Mouse (Mus musculus) kidney, postnatal 14 days (tissue): Measurements from ENCODE around the gene Usp53.
A peak's percentile ranks its signal among the peaks of the same experiment; 100 is the strongest.

Experiments
- DNase-seq: peaks from one replicate; pipeline ENCODE4 v3.0.0; 2022; ENCODE audit warnings: mixed read lengths

Gene Usp53

DNA sequence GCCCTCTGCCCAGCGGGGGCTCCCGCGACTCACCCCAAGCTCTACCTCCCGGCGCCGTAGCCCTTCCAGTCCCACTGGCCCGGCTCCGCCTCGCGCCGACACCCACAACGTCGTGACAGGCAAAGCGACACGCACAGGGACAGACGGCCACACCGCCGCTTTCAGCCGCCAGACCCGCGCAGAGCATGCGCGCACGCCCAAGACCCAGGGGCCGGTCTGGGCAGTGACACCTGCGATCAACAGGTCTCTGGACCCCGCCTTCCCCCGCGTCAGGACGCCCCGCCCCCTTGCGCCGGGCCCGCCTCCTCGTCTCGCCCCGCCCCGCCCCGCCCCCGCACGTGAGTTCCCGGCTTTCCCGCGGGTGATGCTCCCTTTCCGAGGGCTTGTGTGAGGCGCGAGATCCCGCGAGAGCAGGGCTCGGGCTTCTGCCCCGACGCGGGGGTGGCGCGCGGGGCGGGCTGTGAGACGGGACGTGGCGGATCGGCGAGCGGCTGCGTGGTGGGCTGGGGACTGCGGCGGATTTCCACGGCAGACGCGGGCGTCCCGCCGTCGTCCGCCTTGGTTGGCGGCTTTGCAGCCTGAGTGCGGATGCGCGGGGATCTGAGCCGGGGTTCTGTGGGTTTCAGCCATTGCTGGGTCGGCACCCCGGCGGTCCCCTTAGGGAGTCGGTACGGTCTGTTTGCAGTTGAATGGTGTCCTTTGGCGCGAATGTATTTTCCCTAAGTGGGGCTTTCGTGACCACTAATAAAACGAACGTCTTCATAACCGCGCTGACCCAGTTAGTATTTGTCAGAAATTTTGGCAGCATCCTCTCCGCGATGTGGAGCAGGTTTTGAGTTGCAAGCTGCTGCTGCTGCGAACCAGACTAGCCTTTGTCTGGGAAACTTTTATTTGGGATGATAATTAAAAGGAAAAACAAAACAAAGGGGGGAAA is at the start of gene Usp53:
Gene Usp53, minus strand, starts transcription at position 262 of the 934 bp plus-strand sequence.
- DNase-seq, result peak; percentile 95

DNA sequence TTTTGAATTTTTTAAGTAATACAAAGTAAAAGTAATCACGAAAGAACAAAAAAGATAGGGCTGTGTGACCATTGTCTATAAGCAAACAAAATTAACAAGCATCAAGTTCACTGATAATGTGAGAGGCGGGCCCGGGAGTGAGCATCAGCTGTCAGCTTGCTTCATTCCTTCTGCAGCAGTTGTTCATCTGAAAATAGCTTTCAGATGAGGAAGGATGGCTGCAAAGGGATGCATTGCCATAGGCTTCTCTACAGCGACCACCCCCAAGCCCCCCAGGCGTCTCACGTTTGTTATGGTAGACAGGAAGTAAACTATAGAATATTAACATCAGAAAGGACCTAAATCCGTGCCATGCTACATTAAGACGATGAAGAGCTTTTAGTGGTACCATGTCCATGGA is 49.5 kb upstream of the Usp53 start:
- DNase-seq, result no peak

DNA sequence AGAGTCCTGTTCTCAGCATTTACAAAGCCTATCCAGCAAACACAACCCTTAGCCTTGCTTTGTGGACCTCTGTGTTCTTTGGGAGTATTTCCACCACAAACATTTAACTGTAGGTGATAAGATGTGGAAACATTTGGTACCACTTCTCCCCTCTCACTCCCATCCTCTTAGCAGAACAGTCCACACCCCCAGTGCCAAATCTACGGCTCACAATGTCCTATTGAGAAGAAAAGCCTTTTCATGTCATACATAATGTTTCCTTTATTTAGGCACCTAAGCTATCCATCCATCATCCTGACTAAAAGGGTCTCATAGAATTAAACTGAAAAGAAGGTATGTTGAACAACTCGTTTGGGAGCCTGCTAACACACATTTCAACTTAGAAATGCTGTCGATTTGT is 41.3 kb upstream of the Usp53 start:
- DNase-seq, result no peak

DNA sequence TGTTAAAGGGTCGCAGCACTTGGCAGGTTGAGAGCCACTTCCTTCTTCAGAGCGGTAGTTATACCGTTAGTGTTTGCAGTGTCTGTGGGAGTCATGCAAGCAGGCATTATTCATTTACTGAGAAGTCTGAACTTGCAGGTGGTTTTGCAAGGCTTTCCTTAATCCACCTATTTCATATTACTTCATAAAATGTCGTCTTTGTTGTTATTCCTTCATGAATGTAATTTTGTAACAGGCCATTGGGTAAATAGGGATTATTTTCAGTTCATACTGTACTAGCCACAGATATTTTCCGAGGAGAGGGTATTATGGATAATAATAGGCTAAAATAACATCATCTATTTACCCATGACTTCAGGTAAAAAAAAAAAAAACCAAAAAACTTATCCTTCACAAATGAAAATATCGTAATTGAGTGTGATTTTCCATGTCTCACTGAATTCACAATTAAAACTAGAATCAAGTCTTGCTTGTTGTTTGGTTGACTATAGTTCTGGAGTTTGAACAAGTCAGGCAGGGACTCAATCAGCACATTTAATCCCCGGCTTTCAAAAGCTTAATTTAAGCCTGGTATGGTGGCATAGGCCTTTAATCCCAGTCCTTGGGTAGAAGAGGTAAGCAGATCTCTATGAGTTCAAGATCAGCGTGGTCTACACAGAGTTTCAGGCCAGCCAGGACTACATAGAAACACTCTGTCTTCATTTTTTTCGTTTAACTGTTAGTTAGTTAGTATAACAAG is 40.4 kb upstream of the Usp53 start:
- no peak for DNase-seq

DNA sequence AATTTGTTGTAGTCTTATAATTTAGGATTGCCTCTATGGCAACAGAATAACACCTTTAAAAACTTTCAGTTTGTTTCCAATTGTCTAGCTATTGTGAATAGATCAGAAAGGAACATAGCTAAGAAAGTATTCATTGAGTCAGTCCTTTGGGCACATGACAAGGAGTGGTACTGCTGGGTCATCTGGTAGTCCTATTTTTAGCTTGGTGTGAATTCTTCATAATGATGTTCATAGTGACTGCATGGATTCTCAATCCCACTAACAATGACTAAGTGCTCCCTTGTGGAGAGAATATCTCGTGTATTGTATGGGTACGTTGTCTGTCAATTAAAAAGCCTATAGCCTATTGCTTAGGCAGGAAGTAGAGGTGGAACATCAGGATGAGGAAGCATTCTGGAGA is 34.5 kb upstream of the Usp53 start:
- DNase-seq, result no peak

DNA sequence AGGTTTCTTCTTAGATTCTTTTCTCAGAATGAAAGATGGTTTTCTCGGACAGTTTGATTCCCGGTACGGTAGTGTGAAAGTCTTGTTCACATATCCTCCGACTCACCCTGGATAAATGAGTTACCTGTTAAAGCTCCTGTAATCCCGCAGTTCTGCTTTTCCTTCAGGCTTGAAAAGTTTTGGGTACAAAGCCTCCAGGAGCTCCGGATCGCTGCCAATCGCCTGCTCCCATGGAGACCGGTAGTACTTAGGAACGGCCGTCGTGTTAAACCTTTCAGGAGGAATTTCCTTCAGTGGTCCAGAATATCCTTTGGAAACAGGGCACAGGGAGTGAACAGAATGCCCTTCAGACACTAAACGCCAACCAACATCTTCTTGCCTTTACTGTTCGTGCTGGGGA is 29.2 kb upstream of the Usp53 start:
- peak; percentile 38 for DNase-seq

DNA sequence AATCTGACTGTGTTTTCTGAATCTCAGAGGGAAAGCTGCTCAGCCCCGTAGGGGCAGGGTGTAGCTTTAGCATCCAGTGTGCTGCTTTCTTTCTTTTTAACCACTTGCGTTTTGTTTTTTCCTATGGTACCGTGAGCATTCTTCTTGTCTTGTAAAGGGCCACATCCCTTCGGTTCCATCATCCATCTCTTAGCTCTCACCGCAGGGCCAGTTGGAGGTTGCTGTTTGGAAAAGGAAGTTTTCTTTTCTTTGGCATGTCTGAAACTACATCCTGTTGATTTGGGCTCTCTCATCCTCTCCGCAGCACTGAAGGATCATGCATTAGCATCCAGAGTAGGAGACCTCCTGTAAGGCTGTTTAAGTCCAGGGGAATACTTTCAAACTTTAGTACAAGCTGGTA is 25.1 kb upstream of the Usp53 start:
- no peak for DNase-seq

DNA sequence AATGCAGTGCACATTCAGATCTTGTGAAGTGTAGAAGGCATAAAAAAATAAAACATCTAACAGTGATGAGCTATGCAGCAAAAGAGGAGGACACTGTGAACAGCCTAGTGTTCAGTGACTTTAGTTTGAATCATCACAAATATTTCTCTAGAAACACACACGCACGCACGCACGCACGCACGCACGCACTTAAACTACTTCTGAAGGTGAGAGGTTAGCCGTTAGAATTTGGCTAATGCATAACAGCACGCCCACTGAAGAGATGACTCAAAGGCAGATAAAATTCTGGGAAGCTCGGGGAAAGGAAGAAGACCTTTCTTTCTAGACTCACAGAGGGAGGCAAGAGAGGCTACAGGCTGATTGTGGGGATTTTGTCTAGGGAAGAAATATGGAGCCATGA is 23.1 kb upstream of the Usp53 start:
- DNase-seq, result no peak

DNA sequence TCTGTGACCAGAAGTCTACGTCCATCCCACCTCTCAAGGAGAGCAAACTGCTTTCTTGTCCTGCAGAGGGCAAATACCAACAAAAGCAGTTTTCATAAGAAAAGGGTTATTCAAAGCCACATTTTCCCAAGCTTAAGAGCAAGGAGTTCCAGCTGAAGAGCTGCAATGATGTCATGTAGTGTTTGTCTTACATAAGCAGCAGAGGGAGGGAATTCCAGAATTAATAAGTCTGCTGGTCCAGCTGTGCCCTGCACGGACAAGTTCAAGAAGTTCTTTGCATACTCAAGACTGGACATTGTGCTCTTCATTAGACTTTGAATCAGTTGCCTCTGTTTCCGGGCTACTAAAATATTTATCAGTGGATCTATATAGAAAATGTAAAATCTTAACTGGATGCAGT is 16.7 kb upstream of the Usp53 start:
- no peak for DNase-seq

DNA sequence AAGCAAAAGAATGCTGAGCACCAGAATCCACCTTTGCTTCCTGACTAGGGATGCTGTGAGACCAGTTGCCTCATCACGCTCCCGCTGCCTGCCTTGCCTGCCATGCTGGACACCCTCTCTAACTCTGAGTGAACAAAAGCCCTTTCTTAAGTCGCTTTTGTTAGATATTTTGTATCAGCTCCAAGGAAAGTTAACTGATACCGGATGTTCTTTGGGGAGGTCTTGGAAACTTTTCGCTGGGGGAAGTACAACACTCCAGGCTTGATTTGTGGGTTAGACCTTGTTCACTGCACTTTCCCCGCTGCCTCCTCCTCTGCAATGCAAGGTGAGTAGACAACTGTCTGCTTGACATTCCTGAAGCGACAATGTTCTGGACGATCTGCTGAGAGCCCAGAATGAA is 14.2 kb upstream of the Usp53 start:
- no peak for DNase-seq

DNA sequence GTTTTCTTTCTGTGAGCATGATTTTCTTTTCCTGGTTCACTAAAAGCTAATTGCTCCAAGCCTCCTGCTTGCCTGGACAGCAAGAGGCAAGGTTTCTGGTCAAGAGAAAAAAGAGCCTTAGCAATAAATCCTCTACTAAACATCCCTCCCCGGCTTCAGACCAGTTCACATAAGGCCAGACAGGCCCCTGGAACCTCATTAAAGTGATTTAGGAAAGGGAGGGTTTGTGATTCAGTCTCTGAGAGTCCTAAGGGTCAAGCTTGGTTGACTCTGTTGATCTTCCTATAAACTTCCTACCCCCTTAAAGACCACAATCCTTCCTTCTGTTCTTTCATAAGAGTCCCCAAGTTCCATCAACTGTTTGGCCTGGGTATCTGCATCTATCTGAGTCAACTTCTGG is 12.7 kb upstream of the Usp53 start:
- no peak for DNase-seq

DNA sequence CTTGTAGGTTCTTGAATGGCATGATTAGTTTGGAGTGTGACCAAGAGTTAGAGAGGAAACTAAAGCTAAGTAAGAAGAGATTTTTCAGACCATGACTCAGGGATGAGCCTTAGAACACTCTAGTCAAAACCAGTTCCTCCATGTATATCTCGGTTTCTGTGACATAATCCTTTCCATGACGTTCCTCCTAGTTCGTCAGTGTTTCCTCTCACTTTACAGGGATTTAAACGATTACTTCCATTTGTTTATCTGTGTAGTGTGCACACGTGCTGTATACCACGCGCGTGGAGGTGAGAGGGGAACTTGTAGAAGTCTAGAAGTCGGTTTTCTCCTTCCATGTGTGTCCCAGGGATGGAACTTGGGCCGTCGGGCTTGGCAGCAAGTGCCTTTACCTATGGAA is 2.6 kb upstream of the Usp53 start:
- DNase-seq, result no peak

DNA sequence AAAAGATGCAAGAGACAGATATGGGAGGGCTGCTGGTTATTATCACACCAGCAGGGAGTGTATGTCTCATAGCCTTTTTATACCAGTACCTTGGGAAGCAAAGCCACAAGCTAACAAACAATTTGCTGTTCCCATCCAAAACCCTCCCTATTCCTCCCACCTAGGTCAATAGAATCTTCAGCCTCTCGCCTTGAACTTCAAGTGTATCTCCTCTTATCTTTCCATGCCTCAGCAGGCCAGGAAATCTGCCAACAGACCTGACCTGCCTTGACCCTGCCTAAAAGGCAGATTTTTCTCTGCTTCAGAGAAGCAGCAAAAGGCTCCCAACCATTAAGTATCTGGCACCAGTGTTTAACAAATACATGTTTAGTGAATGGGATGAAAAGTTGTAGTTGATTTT is 2.1 kb upstream of the Usp53 start:
- DNase-seq, result peak; percentile 58

DNA sequence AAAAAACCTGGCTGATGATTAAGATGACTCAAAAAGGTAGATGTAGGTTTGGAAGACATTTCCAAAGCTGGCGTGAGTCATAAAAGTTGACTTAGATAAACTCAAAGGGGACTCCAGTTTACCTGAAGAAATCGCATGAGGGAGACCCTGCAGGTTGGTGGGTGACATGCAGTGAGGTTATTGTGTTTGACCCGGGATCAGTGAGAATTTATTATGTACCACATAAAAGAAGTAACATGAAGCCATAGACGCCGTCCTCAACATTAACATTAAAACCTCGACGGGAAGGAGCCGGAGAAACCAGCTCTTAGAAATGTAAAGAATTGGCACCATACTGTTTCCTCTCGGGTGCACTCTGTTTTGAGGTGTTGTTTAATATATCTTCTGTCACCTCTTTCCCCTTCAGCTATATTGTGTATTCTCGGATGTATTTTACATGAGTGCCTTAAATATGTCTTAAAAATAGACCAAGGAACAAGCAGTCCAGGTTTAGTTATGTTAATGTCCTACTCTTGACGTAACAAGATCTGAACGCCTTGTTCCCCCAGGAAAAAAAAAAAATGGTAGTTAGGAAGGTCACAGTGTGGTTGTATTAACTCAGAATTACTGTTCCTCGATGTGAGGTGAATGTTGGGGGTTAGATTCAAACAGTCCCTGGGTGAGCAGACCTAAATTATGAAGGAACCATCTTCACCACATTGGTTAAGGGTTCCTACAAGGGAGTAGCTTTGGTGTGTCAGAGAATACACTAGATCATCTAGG is 1.1 kb upstream of the Usp53 start:
- no peak for DNase-seq

DNA sequence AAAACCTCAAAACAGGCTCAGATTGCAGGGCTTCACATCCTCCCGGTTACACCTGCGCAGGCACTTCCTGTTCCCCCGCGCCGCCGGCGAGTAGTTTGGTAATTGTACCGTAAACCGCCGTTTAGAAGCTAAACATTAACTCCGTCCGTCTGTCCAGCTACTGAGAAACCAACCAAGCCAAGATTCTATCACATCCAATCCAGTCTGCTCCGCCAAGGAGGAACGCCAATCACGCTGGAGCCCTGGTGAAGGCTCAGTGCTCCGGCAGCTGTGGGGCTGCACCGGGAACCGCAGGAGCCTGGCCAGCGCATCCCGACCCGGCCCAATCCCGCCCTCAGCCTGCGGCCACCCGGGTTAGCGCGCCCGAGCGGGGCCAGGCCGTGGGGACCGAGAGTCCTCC is 461 bp downstream of the Usp53 start:
- DNase-seq, result peak; percentile 84

DNA sequence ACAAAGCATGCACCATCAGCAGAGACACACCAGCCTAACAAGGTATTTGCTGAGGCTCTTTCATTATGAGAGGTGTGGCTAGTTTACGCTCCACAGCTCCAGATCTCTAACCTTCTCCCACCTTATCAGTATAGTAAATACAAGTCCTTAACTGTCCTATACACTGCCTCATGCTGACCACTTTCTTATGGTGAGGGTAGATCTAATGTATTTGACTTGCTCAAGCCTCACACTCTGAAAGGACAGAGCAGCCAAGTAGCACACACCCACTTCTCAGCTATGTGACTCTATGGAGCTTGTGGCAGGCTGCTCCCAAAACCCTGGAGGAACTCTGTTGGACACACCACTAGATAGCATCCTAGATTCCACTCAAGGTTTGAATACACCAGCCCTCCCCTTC is 8.3 kb downstream of the Usp53 start:
- no peak for DNase-seq

DNA sequence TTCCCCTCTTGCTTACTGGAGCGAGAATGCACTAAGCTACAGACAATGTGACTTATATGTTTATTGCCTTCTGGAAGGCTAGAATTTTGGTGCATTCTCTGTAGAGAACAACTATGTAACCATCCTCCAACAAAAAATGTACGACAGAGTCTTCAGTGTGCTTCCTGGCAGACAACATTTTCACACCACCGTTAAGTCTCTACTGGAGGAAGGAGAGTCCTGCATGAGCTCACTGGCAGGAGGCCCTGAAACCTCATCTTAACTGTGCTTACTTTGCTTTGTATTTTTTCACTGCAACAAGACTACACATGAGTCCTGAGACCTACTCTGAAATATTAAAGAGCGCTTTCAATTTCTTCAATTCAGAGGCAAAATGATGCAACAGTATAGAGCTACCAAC is 8.9 kb downstream of the Usp53 start:
- no peak for DNase-seq

DNA sequence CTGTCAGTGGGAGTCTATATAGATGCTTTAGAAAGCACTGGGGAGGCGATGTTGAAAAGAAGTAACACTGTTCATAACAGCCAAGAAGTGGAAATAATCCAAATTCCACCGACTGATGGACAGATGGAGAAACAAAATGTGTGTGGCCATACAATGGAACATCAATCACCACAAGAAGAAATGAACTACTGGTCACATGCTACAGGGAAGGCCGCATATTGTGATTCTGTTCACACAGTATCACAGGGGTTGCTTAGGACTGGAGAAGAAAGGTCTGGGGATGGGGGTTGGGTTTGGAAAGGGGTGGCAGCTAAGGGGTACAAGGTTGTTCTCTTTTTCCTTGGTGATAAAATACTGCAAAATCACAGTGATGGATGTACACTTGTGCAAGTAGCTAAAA is 9.5 kb downstream of the Usp53 start:
- DNase-seq, result no peak

DNA sequence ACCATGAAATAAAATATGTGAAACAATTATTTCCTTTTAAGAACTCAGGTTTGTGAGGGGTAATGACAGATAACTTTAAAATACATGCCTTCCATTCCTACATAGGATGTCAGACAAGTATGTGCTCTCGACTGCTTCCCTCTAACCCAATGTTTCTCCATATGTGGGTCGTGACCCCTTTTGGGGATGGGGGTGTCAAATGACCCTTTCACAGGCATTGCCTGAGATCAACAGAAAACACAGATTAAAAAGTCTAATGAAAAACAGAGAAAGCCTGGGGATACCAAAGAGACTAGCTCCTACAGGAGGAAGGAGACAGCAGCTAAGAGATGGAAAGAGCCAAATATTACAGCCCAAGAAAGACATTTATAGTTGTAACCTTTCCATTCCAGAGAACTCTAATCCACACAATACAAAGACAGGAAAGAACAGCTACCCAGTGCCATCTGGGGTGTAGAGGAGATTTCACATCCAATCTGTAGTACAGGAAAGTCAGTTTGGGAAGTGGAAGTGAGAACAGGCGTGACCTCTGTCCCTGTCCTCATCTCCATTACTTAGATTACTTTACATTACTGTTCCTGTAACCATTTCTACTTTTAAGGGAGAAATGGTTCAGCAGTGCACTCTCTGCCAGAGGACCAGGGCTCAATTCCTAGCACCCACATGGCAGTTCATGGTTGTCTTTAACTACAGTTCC is 12.0 kb downstream of the Usp53 start:
- no peak for DNase-seq

DNA sequence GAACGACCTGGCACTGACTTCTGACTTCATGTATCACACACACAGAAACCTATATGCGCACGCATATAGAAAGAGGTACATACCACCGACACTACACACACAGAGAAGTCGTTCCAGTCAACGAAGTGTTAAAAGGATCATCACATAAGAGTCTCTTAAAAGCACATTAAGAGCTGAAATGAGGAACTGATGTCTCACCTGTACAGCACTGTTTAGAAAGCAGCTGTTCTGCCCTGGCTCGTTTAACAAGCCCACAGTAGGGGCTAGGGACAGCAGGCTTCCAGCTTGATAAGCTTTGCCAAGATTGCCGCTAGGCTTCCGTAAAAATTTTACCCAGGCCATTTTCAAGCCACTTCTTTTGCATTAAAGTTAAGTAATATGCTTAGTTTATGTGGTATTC is 15.9 kb downstream of the Usp53 start:
- no peak for DNase-seq

DNA sequence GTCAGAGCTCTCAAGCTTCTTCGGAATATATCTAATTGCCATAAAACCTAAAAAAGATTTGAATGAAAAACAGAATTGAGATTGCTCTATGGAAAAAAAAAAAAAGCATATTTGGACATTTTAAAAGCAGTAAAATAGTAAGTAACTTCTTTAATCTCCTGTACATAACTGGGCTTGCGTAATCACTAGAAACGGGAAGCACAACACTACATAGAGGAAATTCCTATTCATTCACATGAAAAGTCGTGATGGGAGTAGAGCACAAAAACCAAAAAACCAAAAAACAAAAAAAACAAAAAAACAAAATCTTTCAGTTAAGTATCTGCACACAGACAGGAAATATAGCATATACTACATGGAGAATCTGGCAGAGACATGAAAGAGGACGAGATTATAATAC is 20.0 kb downstream of the Usp53 start:
- DNase-seq, result no peak

DNA sequence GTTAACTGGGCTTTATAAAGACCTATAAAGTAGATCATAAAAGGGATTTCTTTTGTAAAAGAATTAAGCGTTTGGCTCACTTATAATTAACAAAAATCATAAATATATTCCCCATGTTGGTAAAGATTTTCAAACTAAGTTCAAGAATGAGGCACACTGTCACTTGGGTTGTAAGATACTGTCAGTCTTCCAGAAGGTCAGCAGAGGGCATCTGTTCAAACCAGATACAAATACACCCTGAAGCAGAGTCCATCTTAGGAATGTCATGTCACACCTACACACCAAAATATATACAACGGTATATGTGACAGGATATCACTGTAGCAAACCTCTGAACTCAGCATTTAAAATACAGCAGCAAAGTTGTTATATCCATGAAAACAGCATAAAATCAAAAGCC is 34.2 kb downstream of the Usp53 start:
- no peak for DNase-seq

DNA sequence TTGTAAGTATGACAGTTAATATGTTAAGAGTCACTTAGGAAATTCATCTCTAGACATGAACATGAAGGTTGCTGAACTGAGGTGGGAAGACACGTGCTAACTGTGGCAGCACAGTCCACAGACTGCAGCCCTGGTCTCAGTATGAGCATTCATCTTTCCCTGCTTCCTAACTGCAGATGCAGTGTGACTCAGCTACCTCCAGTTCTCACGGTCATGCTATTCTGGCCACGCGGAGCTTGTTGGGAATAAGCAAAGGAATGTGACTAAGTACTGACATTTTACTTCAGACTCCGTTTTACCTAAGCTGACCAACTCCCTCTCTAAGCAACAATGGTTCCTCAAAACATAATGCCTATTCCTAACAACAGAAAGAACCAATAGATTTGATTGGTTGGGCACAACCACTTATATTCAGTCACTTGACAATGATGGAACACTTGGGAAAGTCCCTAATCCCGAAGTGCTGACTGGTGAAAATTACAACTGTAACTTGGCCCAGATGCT is 40.9 kb downstream of the Usp53 start:
- no peak for DNase-seq
